Comparison of ENCODE assay signal across 21 mouse cellular contexts in genomic region chr8:61912817-61913216, GRCm38 (mm10). TPM values are rescaled to one million over a fixed set of nuclear protein-coding genes. Genes with fewer than 3 reads are reported as not detected.
"Had no signal": no experiment of that assay in that cellular context is flagged by ENCODE, and none has a peak within 500 bp of the region (broad histone marks: within the 10 kb centered on the region; RNA-seq: fewer than 3 reads in every experiment).

No protein-coding gene starts in this region.

- H3K4me2 ChIP-seq: liver, embryonic 13.5 days; liver, embryonic 15.5 days; lung, embryonic 15.5 days; midbrain, embryonic 11.5 days; midbrain, embryonic 13.5 days; midbrain, embryonic 15.5 days; neural tube, embryonic 13.5 days; neural tube, embryonic 15.5 days had no signal

- H3K9ac ChIP-seq: liver, embryonic 13.5 days; liver, embryonic 15.5 days; liver, postnatal 0 days; lung, embryonic 15.5 days; midbrain, embryonic 13.5 days; midbrain, embryonic 15.5 days; neural tube, embryonic 13.5 days; neural tube, embryonic 15.5 days had no signal

- ATAC-seq: liver, postnatal 0 days; lung, postnatal 0 days; midbrain, embryonic 13.5 days; midbrain, embryonic 15.5 days had no signal

- H3K4me3 ChIP-seq: liver, embryonic 13.5 days; liver, embryonic 15.5 days; lung, embryonic 15.5 days; midbrain, embryonic 13.5 days; midbrain, embryonic 15.5 days; neural tube, embryonic 13.5 days; neural tube, embryonic 15.5 days had no signal

- H3K27ac ChIP-seq: liver, embryonic 13.5 days; liver, embryonic 15.5 days; lung, embryonic 15.5 days; midbrain, embryonic 13.5 days; midbrain, embryonic 15.5 days; neural tube, embryonic 13.5 days; neural tube, embryonic 15.5 days had no signal

- DNase-seq: liver, embryonic 13.5 days; liver, postnatal 0 days; lung, adult 2 months; lung, postnatal 4 days; retina, postnatal 1 day; right cerebral cortex, adult 18-20 months; right cerebral cortex, postnatal 25 days; right cerebral cortex, postnatal 4 days; spleen, adult 18-20 months; thymus, adult 18-20 months; thymus, postnatal 14 days; thymus, postnatal 36 days had no signal

- H3K36me3 ChIP-seq: liver, embryonic 13.5 days; liver, embryonic 15.5 days; lung, embryonic 15.5 days; midbrain, embryonic 13.5 days; midbrain, embryonic 15.5 days; neural tube, embryonic 13.5 days; neural tube, embryonic 15.5 days had no signal

- H3K27me3 ChIP-seq: liver, embryonic 13.5 days; liver, embryonic 15.5 days; lung, embryonic 15.5 days; midbrain, embryonic 13.5 days; midbrain, embryonic 15.5 days; neural tube, embryonic 13.5 days; neural tube, embryonic 15.5 days had no signal

- H3K9me3 ChIP-seq: liver, embryonic 13.5 days; liver, embryonic 15.5 days; lung, embryonic 15.5 days; midbrain, embryonic 13.5 days; midbrain, embryonic 15.5 days; neural tube, embryonic 13.5 days; neural tube, embryonic 15.5 days had no signal

- H3K4me1 ChIP-seq: liver, embryonic 13.5 days; liver, embryonic 15.5 days; midbrain, embryonic 13.5 days; midbrain, embryonic 15.5 days; neural tube, embryonic 13.5 days; neural tube, embryonic 15.5 days had no signal

RNA-seq across cellular contexts. Expression of gene Palld, which starts 10.3 kb away (rescaled TPM):
- total RNA-seq: monocyte, adult 5-6 weeks had no signal
